Mouse (Mus musculus): ENCODE data around the gene Cdh20. TPM values are rescaled to one million over a fixed set of nuclear protein-coding genes. Genes with fewer than 3 reads are reported as not detected.
"Not testable (repeated sequence)": the region's sequence is repeated elsewhere in the genome, so short reads cannot be mapped to it uniquely, and the experiment has no call there.

Gene Cdh20
- total RNA-seq, 2 experiments from 2014 or later, result 0.32 to 0.34 TPM

- DNase-seq (ENCODE audit: low spot score in 2 of 2), result no peak
Observed at GRCm38 (mm10) chr1:104912407-104912806, 144.1 kb downstream of the Cdh20 start.

- DNase-seq (ENCODE audit: low spot score in 2 of 2), result no peak
Observed at GRCm38 (mm10) chr1:104916507-104916906, 148.2 kb downstream of the Cdh20 start.

GRCm38 (mm10) chr1:104917307-104917836 is 149.0 kb downstream of the Cdh20 start:
- no peak for DNase-seq (ENCODE audit: low spot score in 2 of 2)

GRCm38 (mm10) chr1:104933051-104933450 is 164.7 kb downstream of the Cdh20 start:
- DNase-seq (ENCODE audit: low spot score in 2 of 2), result no peak

GRCm38 (mm10) chr1:104936966-104937365 is 168.6 kb downstream of the Cdh20 start:
- no peak for DNase-seq (ENCODE audit: low spot score in 2 of 2)

- no peak for DNase-seq (ENCODE audit: low spot score in 2 of 2)
Observed at GRCm38 (mm10) chr1:104939156-104939555, 170.8 kb downstream of the Cdh20 start.

GRCm38 (mm10) chr1:104944470-104945109 is 176.3 kb downstream of the Cdh20 start:
- DNase-seq (ENCODE audit: low spot score in 2 of 2), result peak in 1 of 2 experiments; percentile 17

- DNase-seq (ENCODE audit: low spot score in 2 of 2), result no peak
Observed at GRCm38 (mm10) chr1:104945110-104945489, 176.8 kb downstream of the Cdh20 start.

- DNase-seq (ENCODE audit: low spot score in 2 of 2), result not testable (repeated sequence)
Observed at GRCm38 (mm10) chr1:104949640-104950039, 181.3 kb downstream of the Cdh20 start.

GRCm38 (mm10) chr1:104957046-104957445 is 188.7 kb downstream of the Cdh20 start:
- no peak for DNase-seq (ENCODE audit: low spot score in 2 of 2)

- no peak for DNase-seq (ENCODE audit: low spot score in 2 of 2)
Observed at GRCm38 (mm10) chr1:104961670-104962069, 193.3 kb downstream of the Cdh20 start.

- no peak for DNase-seq (ENCODE audit: low spot score in 2 of 2)
Observed at GRCm38 (mm10) chr1:104962257-104962656, 193.9 kb downstream of the Cdh20 start.

GRCm38 (mm10) chr1:104979068-104979467 is 210.7 kb downstream of the Cdh20 start:
- no peak for DNase-seq (ENCODE audit: low spot score in 2 of 2)

GRCm38 (mm10) chr1:104980273-104980672 is 211.9 kb downstream of the Cdh20 start:
- no peak for DNase-seq (ENCODE audit: low spot score in 2 of 2)

- no peak for DNase-seq (ENCODE audit: low spot score in 2 of 2)
Observed at GRCm38 (mm10) chr1:104986222-104986973, 218.1 kb downstream of the Cdh20 start.

GRCm38 (mm10) chr1:104987526-104987925 is 219.2 kb downstream of the Cdh20 start:
- DNase-seq (ENCODE audit: low spot score in 2 of 2), result no peak

GRCm38 (mm10) chr1:104992441-104992840 is 224.1 kb downstream of the Cdh20 start:
- DNase-seq (ENCODE audit: low spot score in 2 of 2), result no peak

GRCm38 (mm10) chr1:104993905-104994611 is 225.7 kb downstream of the Cdh20 start:
- peak in 1 of 2 experiments; percentile 15 for DNase-seq (ENCODE audit: low spot score in 2 of 2)

GRCm38 (mm10) chr1:104994612-104994986 is 226.3 kb downstream of the Cdh20 start:
- no peak for DNase-seq (ENCODE audit: low spot score in 2 of 2)

- no peak for DNase-seq (ENCODE audit: low spot score in 2 of 2)
Observed at GRCm38 (mm10) chr1:104997814-104998213, 229.5 kb downstream of the Cdh20 start.

GRCm38 (mm10) chr1:105002179-105002578 is 233.8 kb downstream of the Cdh20 start:
- no peak for DNase-seq (ENCODE audit: low spot score in 2 of 2)

- no peak for DNase-seq (ENCODE audit: low spot score in 2 of 2)
Observed at GRCm38 (mm10) chr1:105003786-105004185, 235.5 kb downstream of the Cdh20 start.
